Mouse (Mus musculus) adrenal gland, adult 2 months (tissue): ENCODE data around the gene Pgap3. TPM values are rescaled to one million over a fixed set of nuclear protein-coding genes. Genes with fewer than 3 reads are reported as not detected.
A peak's percentile ranks its signal among the peaks of the same experiment; 100 is the strongest.
"Not testable (repeated sequence)": the region's sequence is repeated elsewhere in the genome, so short reads cannot be mapped to it uniquely, and the experiment has no call there.

Experiments
- DNase-seq: peaks from one replicate; pipeline ENCODE4 v3.0.0; 2021
- polyA plus RNA-seq: library from polyadenylated mRNA; depleted of rRNA; stranded (reverse); fragments of >200 nt; gene quantifications from 2 replicates; pipeline ENCODE4 v1.2.3, GENCODE M21; 2012
- total RNA-seq, 2 experiments: library from RNA; stranded (reverse); gene quantifications; 2 replicates each; pipeline ENCODE4 v1.2.3; 2021

Pgap3 gene
- total and polyA plus RNA-seq, 3 experiments = 4.7 to 18.4 (median 5.9) TPM

- not testable (repeated sequence) for DNase-seq
Measured at GRCm38 (mm10) chr11:98382405-98382804, 17.9 kb downstream of the Pgap3 start.

GRCm38 (mm10) chr11:98381651-98382050 lies 18.6 kb downstream of the Pgap3 start:
- no peak for DNase-seq

- DNase-seq = no peak
Measured at GRCm38 (mm10) chr11:98380106-98380505, 20.2 kb downstream of the Pgap3 start.

- DNase-seq = no peak
Measured at GRCm38 (mm10) chr11:98379379-98379778, 20.9 kb downstream of the Pgap3 start.

GRCm38 (mm10) chr11:98377787-98378186 lies 22.5 kb downstream of the Pgap3 start:
- DNase-seq = no peak

- no peak for DNase-seq
Measured at GRCm38 (mm10) chr11:98376756-98377155, 23.5 kb downstream of the Pgap3 start.

GRCm38 (mm10) chr11:98374266-98374665 lies 26.0 kb downstream of the Pgap3 start:
- no peak for DNase-seq

GRCm38 (mm10) chr11:98373244-98373643 lies 27.0 kb downstream of the Pgap3 start:
- DNase-seq = no peak

- DNase-seq = peak; percentile 46
Measured at GRCm38 (mm10) chr11:98372406-98372805, 27.9 kb downstream of the Pgap3 start.

- DNase-seq = no peak
Measured at GRCm38 (mm10) chr11:98371556-98372240, 28.6 kb downstream of the Pgap3 start.

- DNase-seq = no peak
Measured at GRCm38 (mm10) chr11:98370588-98370987, 29.7 kb downstream of the Pgap3 start.

- DNase-seq = no peak
Measured at GRCm38 (mm10) chr11:98369337-98369736, 31.0 kb downstream of the Pgap3 start.

- DNase-seq = no peak
Measured at GRCm38 (mm10) chr11:98367863-98368186, 32.5 kb downstream of the Pgap3 start.

- DNase-seq = no peak
Measured at GRCm38 (mm10) chr11:98367171-98367862, 33.0 kb downstream of the Pgap3 start.

GRCm38 (mm10) chr11:98366290-98366689 lies 34.0 kb downstream of the Pgap3 start:
- no peak for DNase-seq

- DNase-seq = no peak
Measured at GRCm38 (mm10) chr11:98364410-98364809, 35.9 kb downstream of the Pgap3 start.

- DNase-seq = no peak
Measured at GRCm38 (mm10) chr11:98363817-98364216, 36.5 kb downstream of the Pgap3 start.

- no peak for DNase-seq
Measured at GRCm38 (mm10) chr11:98360866-98361521, 39.3 kb downstream of the Pgap3 start.

GRCm38 (mm10) chr11:98358161-98359083 lies 41.9 kb downstream of the Pgap3 start, which contains the start of gene Stard3:
Gene Stard3, plus strand, starts transcription at chr11:98358368.
- peak; percentile 92 for DNase-seq

- no peak for DNase-seq
Measured at GRCm38 (mm10) chr11:98357396-98358160, 42.7 kb downstream of the Pgap3 start.
